Mouse (Mus musculus): Measurements from ENCODE around the gene Lcor. TPM values are rescaled to one million over a fixed set of nuclear protein-coding genes. Genes with fewer than 3 reads are reported as not detected.

Lcor gene
- total and polyA plus RNA-seq, 2 experiments from 2014 or later: 12.3 to 13.1 TPM

DNA sequence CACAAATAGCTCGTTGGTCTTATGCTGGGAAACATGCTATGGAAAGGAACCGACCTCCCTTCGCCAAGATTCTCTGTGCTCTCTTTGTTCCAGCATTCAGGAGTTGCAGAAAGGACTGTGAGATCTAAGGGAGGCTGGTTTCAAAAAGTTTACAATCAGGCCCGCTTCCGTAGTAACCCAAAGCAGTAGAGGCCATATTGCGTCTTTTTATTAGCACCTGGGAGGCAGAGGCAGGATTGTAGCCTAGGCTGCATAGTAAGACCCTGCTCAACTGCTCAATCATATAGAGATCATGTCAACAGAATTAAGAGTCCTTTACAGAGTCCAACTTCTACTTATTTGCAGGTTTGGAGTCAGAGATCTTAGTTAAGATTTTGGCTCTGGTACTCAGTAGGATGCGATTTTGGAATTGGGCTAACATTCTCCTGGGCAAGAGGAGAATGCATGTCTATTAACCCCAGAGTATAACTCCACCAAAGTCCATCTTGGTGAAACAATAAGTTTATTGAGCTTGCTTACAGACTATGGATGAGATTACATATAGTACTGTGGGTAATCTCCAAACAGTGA lies 8.8 kb upstream of the Lcor start:
- WGBS: 88% methylated on average over 7 of the region's 7 CpGs
- Histone ChIP-seq H3K4me1 (ENCODE audit: insufficient read depth, low read length) (no peaks in the 10 kb centered on the region), H3K27ac (no peak overlapping the region), H3K9me3 (ENCODE audit: low read length) (no peaks in the 10 kb centered on the region), H3K27me3 (ENCODE audit: insufficient read depth, low read length) (no peaks in the 10 kb centered on the region), H3K4me2 (ENCODE audit: low read depth, low read length) (no peak overlapping the region), H3K9ac (replicated peaks; ENCODE audit: low read length) (no peak overlapping the region), H3K36me3 (ENCODE audit: insufficient read depth, low read length) (no peaks in the 10 kb centered on the region), H3K4me3 (ENCODE audit: low read length) (no peak overlapping the region)
- ATAC-seq: no peak
- no peak for TF ChIP-seq CTCF (IDR thresholded peaks at IDR 0.05; ENCODE audit: low read depth)
- DNase-seq (ENCODE audit: low spot score): no peak

DNA sequence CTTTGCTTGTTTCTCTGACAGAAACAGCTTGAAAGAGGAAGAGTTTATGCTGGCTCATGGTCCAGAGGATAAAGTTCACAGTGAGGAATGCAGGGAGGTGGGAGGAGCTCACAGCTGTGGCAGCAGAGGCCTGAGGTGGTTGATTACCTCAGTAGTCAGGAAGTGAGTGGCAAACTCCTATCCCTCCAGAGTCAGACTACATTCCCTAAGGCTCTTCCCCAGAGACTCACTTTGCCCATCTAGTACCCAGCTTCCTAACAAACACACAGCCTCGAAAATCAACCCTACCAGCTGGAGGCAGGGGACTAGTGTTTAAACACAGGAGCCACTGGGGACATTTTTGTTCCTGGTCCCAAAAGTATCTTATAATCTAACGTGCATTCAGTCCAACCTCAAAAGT lies 7.5 kb upstream of the Lcor start:
- Histone ChIP-seq H3K9ac (replicated peaks; ENCODE audit: low read length) (no peak overlapping the region), H3K4me2 (ENCODE audit: low read depth, low read length) (no peak overlapping the region), H3K27ac (no peak overlapping the region), H3K4me1 (ENCODE audit: insufficient read depth, low read length) (no peaks in the 10 kb centered on the region), H3K4me3 (ENCODE audit: low read length) (no peak overlapping the region), H3K36me3 (ENCODE audit: insufficient read depth, low read length) (no peaks in the 10 kb centered on the region), H3K27me3 (ENCODE audit: insufficient read depth, low read length) (no peaks in the 10 kb centered on the region), H3K9me3 (ENCODE audit: low read length) (no peaks in the 10 kb centered on the region)
- no peak for TF ChIP-seq CTCF (IDR thresholded peaks at IDR 0.05; ENCODE audit: low read depth)
- 76% methylated on average over 2 of the region's 2 CpGs for whole genome bisulfite sequencing
- DNase-seq (ENCODE audit: low spot score) (no peak), ATAC-seq (no peak)

DNA sequence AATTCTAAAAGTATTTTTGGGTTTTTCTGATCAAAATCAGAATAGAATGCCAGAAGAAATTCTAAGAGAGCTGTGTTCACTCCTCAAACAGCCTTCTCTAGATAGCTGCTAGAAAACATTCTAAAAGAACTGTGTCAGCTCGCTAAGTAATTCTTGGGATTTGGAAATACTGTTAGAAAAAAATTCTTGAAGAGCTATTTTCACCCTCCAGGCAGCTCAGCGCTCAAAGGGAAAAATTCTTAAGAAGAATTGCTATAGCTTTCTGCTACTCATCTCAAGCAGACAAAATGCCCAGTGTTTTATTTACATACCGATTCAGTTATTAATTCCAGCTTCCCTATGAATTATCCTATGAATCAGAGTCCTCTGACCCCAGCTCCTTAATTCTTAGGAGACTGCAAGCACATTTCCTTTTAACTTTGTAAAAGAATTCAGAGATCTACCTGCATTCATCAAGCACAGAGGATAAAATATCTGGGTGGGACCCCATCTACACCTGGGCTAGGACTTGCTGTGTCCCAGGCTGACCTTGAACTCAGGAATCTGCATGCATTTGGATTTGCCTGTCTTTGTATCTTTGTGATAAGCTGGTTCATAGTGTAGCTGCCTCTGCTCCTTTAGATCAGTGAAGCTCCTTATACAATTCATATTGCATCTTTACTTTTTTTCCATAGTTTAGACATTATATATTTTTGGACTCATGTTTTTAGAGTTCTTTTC lies 5.7 kb upstream of the Lcor start:
- no peaks in the 10 kb centered on the region for H3K36me3 ChIP-seq (ENCODE audit: insufficient read depth, low read length)
- DNase-seq (ENCODE audit: low spot score) (no peak), ATAC-seq (no peak)
- H3K27ac ChIP-seq: no peak overlapping the region
- WGBS: 86% methylated on average over 3 of the region's 3 CpGs
- no peaks in the 10 kb centered on the region for H3K4me1 ChIP-seq (ENCODE audit: insufficient read depth, low read length)
- no peak overlapping the region for H3K4me3 ChIP-seq (ENCODE audit: low read length)
- no peak overlapping the region for H3K9ac ChIP-seq (replicated peaks; ENCODE audit: low read length)
- no peaks in the 10 kb centered on the region for H3K27me3 ChIP-seq (ENCODE audit: insufficient read depth, low read length)
- TF ChIP-seq CTCF (IDR thresholded peaks at IDR 0.05; ENCODE audit: low read depth): no peak
- H3K4me2 ChIP-seq (ENCODE audit: low read depth, low read length): no peak overlapping the region
- H3K9me3 ChIP-seq (ENCODE audit: low read length): no peaks in the 10 kb centered on the region

DNA sequence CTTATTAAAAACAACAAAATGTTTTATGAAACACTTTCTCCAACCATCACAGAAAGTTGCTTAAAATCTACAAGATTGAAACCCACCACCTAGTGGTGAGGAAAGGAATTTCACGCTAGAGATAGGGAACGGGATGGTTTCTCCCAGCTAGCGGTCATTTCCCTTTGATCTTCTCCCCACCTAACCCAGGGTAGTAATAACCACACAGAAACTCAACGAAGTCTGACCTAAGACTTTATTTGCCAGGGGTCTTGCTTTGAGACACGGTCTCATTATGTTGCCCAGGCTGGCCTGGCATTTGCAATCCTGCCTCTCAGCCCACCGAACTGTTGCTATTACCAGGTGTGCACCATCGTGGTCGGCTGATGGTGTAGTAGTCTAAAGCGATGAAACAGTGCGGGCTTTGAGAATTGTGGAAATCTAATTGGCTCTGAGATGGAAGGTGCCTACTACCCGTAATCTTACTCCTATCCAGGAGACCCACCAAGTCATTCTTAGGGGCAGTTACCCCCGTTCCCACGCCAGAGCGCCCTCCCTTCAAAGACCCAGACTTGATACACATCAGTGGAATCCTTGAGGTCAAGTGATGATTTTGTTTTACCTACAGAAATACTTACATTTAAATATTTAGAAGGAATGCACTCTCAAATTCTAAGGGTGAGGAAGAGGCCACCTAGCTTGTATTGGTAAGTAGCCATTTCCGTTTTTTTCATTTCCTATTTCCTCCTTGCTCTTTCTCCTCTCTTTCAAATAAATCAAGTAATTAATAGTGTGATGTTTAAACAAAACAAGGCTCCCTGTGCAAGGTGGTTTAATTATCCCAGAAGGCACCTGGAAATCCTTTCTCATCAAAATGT lies 1.2 kb upstream of the Lcor start:
- no peaks in the 10 kb centered on the region for H3K36me3 ChIP-seq (ENCODE audit: insufficient read depth, low read length)
- ATAC-seq: no peak
- H3K27ac ChIP-seq: no peak overlapping the region
- H3K4me1 ChIP-seq (ENCODE audit: insufficient read depth, low read length): 0 out of 2 replicates have a peak, but pooled peaks cover 2% of the 10 kb centered on the region
- H3K9me3 ChIP-seq (ENCODE audit: low read length): no peaks in the 10 kb centered on the region
- DNase-seq (ENCODE audit: low spot score): peak; percentile 84
- TF ChIP-seq CTCF (IDR thresholded peaks at IDR 0.05; ENCODE audit: low read depth): peak; percentile 90
- no peak overlapping the region for H3K9ac ChIP-seq (replicated peaks; ENCODE audit: low read length)
- H3K4me3 ChIP-seq (ENCODE audit: low read length): peak overlapping the region; percentile 92
- H3K27me3 ChIP-seq (ENCODE audit: insufficient read depth, low read length): no peaks in the 10 kb centered on the region
- H3K4me2 ChIP-seq (ENCODE audit: low read depth, low read length): peak overlapping the region; percentile 63
- 10% methylated on average over 15 of the region's 15 CpGs for WGBS

DNA sequence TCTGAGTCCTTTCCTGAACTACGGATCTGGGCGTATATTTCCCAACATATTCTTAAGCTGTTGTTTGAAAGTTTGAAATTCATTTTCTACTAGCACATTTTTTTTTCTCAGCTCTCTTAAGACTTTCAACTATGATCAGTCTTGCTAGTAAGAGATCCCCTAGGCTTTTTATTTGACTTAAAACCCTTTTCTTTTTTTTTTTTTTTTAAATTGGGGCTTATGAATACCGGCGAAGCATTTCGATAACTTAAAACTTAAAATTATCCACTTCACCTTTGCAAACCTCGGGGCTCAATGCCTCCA lies 599 bp upstream of the Lcor start:
- Histone ChIP-seq H3K9me3 (ENCODE audit: low read length) (no peaks in the 10 kb centered on the region), H3K36me3 (ENCODE audit: insufficient read depth, low read length) (no peaks in the 10 kb centered on the region), H3K4me3 (ENCODE audit: low read length) (peak overlapping the region; percentile 92), H3K27ac (peak overlapping the region; percentile 99), H3K9ac (replicated peaks; ENCODE audit: low read length) (peak overlapping the region; percentile 86; the same call in 1 of the 2 replicates), H3K27me3 (ENCODE audit: insufficient read depth, low read length) (no peaks in the 10 kb centered on the region), H3K4me2 (ENCODE audit: low read depth, low read length) (peak overlapping the region; percentile 63), H3K4me1 (ENCODE audit: insufficient read depth, low read length) (0 out of 2 replicates have a peak, but pooled peaks cover 3% of the 10 kb centered on the region)
- TF ChIP-seq CTCF (IDR thresholded peaks at IDR 0.05; ENCODE audit: low read depth): no peak
- no peak for ATAC-seq
- DNase-seq (ENCODE audit: low spot score): no peak
- WGBS: 4% methylated on average over 6 of the region's 6 CpGs

DNA sequence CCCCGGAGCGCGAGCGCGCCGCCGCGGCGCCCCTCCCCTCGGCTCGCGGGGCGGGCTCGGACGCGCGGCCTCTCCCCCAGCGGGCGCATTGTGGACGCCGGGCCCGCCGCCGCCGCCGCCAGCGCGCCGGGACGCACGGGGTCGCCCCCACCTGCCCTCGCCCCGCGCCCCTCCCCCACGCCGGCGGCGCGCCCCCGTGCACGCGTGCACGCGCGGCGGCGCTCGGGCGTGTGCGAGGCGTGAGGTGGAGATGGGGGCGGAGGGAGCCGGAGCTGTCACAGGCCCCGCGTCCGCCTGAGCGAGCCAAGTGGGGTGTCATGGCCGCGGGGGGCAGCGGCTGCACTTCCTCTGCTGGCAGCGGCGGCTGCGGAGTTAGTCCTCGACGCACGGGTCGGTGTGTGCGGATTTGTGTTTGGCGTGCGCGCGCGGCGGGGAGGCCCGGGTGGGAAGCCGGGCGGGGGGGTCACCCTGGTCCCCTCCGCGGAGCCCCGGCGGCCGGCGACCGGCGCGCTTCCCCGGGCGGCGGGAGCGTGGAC lies 540 bp downstream of the Lcor start:
- Histone ChIP-seq H3K9me3 (ENCODE audit: low read length) (no peaks in the 10 kb centered on the region), H3K4me3 (ENCODE audit: low read length) (peak overlapping the region; percentile 92), H3K4me2 (ENCODE audit: low read depth, low read length) (peak overlapping the region; percentile 63), H3K9ac (replicated peaks; ENCODE audit: low read length) (peak overlapping the region; percentile 86), H3K27me3 (ENCODE audit: insufficient read depth, low read length) (no peaks in the 10 kb centered on the region), H3K27ac (peak overlapping the region; percentile 99), H3K36me3 (ENCODE audit: insufficient read depth, low read length) (no peaks in the 10 kb centered on the region), H3K4me1 (ENCODE audit: insufficient read depth, low read length) (0 out of 2 replicates have a peak, but pooled peaks cover 3% of the 10 kb centered on the region)
- whole genome bisulfite sequencing: under 1% methylated on average over 35 of the region's 91 CpGs
- peak; percentile 86 for DNase-seq (ENCODE audit: low spot score)
- ATAC-seq: peak; percentile 84
- TF ChIP-seq CTCF (IDR thresholded peaks at IDR 0.05; ENCODE audit: low read depth): no peak
